Mouse (Mus musculus) CH12.LX (cell line): ENCODE measurements around the gene Col4a4. TPM values are rescaled to one million over a fixed set of nuclear protein-coding genes. Genes with fewer than 3 reads are reported as not detected.

Source experiments
- DNase-seq: peaks from one replicate; pipeline ENCODE4 v3.0.0-alpha.2; 2013; ENCODE audit errors: extremely low read depth
- H3K27ac ChIP-seq: 2 replicates; pipeline ENCODE4 v1.5.1; 2012; ENCODE audit warnings: low read depth, mild to moderate bottlenecking, control low read depth, moderate library complexity; ENCODE audit not compliant: insufficient read depth
- H3K27me3 ChIP-seq: replicated peaks from 2 replicates; pipeline ENCODE3; 2012; ENCODE audit warnings: inconsistent platforms
- H3K36me3 ChIP-seq, 2 experiments: replicated peaks in 1 of 2; 2 replicates each; pipeline versions ENCODE3 to v1.6.1; 2012; ENCODE audit warnings: inconsistent platforms in 1 of 2, low read length in 1 of 2, mild to moderate bottlenecking in 1 of 2, mixed read lengths in 1 of 2, moderate library complexity in 1 of 2; ENCODE audit not compliant: control insufficient read depth in 1 of 2, insufficient read depth in 1 of 2
- H3K4me1 ChIP-seq, 2 experiments: 2 replicates each; pipeline ENCODE4 v1.6.1; 2012; ENCODE audit warnings: inconsistent platforms in 1 of 2, moderate library complexity in 1 of 2; ENCODE audit not compliant: insufficient read depth in 2 of 2, control insufficient read depth in 1 of 2
- H3K4me2 ChIP-seq: 2 replicates; pipeline ENCODE4 v1.6.1; 2012; ENCODE audit warnings: low read depth, mild to moderate bottlenecking, control low read depth; ENCODE audit not compliant: poor library complexity, insufficient read depth, severe bottlenecking
- H3K4me3 ChIP-seq, 3 experiments: fragments of 150-350 bp in 1 of 3; sonication (generic) in 1 of 3; replicated peaks in 1 of 3; 2 replicates each; pipeline versions ENCODE3 to v1.5.1; 2011 to 2012; ENCODE audit warnings: low read depth in 2 of 3, low read length in 2 of 3, mild to moderate bottlenecking in 2 of 3, moderate library complexity in 2 of 3, control low read depth in 1 of 3, improper control_type of control experiment in 1 of 3, inconsistent platforms in 1 of 3, mixed read lengths in 1 of 3; ENCODE audit not compliant: poor library complexity in 1 of 3
- H3K79me2 ChIP-seq: replicated peaks from 2 replicates; pipeline ENCODE4 v1.6.1; 2012; ENCODE audit warnings: mild to moderate bottlenecking, moderate library complexity; ENCODE audit not compliant: control insufficient read depth, poor library complexity, insufficient read depth, severe bottlenecking; ENCODE audit errors: extremely low read depth
- H3K9ac ChIP-seq: 2 replicates; pipeline ENCODE4 v1.6.1; 2012; ENCODE audit warnings: low read depth, mild to moderate bottlenecking, control low read depth, moderate library complexity; ENCODE audit not compliant: insufficient read depth
- H3K9me3 ChIP-seq: replicated peaks from 2 replicates; pipeline ENCODE3; 2012; ENCODE audit warnings: low read length, inconsistent platforms, mixed read lengths
- CHD1 ChIP-seq: IDR thresholded peaks from 2 replicates; pipeline ENCODE4 v1.6.1; 2012; ENCODE audit warnings: low read depth, low read length, improper control_type of control experiment, inconsistent platforms
- CTCF ChIP-seq, 2 experiments: IDR thresholded peaks in 1 of 2; conservative IDR thresholded peaks in 1 of 2; 2 replicates each; pipeline ENCODE4 v1.5.1; 2011 to 2012; ENCODE audit warnings: low read depth in 2 of 2, low read length in 2 of 2, improper control_type of control experiment in 1 of 2, inconsistent platforms in 1 of 2, mild to moderate bottlenecking in 1 of 2, moderate library complexity in 1 of 2
- ELF1 ChIP-seq: IDR thresholded peaks from 2 replicates; pipeline ENCODE4 v1.6.1; 2014; ENCODE audit warnings: low read depth, mild to moderate bottlenecking, inconsistent platforms, low read length, improper control_type of control experiment
- EP300 ChIP-seq: IDR thresholded peaks from 2 replicates; pipeline ENCODE4 v1.6.1; 2011; ENCODE audit warnings: low read length, improper control_type of control experiment
- GABPA ChIP-seq: IDR thresholded peaks from 2 replicates; pipeline ENCODE4 v1.6.1; 2012; ENCODE audit warnings: low read depth, low read length, improper control_type of control experiment, inconsistent platforms; ENCODE audit not compliant: insufficient replicate concordance
- IRF4 ChIP-seq: IDR thresholded peaks from 2 replicates; pipeline ENCODE4 v1.6.1; 2014; ENCODE audit warnings: low read depth, mild to moderate bottlenecking, inconsistent platforms, low read length, improper control_type of control experiment
- JUND ChIP-seq: conservative IDR thresholded peaks from 2 replicates; pipeline ENCODE4 v1.6.1; 2011; ENCODE audit warnings: low read depth, low read length, improper control_type of control experiment
- KAT2A ChIP-seq: IDR thresholded peaks from 2 replicates; pipeline ENCODE4 v1.6.1; 2012; ENCODE audit warnings: low read length, improper control_type of control experiment, inconsistent platforms; ENCODE audit not compliant: insufficient replicate concordance
- MAFK ChIP-seq: IDR thresholded peaks from 2 replicates; pipeline ENCODE4 v1.6.1; 2011; ENCODE audit warnings: low read length, improper control_type of control experiment; ENCODE audit not compliant: insufficient replicate concordance
- MEF2A ChIP-seq: IDR thresholded peaks from 2 replicates; pipeline ENCODE4 v1.6.1; 2014; ENCODE audit warnings: low read depth, mild to moderate bottlenecking, inconsistent platforms, low read length, improper control_type of control experiment, borderline replicate concordance
- MYC ChIP-seq: IDR thresholded peaks from 2 replicates; pipeline ENCODE4 v1.6.1; 2011; ENCODE audit warnings: low read depth, mild to moderate bottlenecking, improper control_type of control experiment, low read length
- NELFE ChIP-seq: IDR thresholded peaks from 2 replicates; pipeline ENCODE4 v1.6.1; 2011; ENCODE audit warnings: low read depth, low read length, improper control_type of control experiment
- NRF1 ChIP-seq: IDR thresholded peaks from 2 replicates; pipeline ENCODE4 v1.6.1; 2014; ENCODE audit warnings: low read depth, mild to moderate bottlenecking, inconsistent platforms, low read length, improper control_type of control experiment, moderate library complexity
- PAX5 ChIP-seq: IDR thresholded peaks from 2 replicates; pipeline ENCODE4 v1.6.1; 2012; ENCODE audit warnings: low read length, inconsistent platforms, mixed read lengths
- RAD21 ChIP-seq: IDR thresholded peaks from 2 replicates; pipeline ENCODE4 v1.6.1; 2011; ENCODE audit warnings: low read depth, mild to moderate bottlenecking, low read length, improper control_type of control experiment, moderate library complexity
- RCOR1 ChIP-seq: conservative IDR thresholded peaks from 2 replicates; pipeline ENCODE4 v1.6.1; 2012; ENCODE audit warnings: low read depth, mild to moderate bottlenecking, inconsistent platforms, low read length, improper control_type of control experiment
- SIN3A ChIP-seq: IDR thresholded peaks from 2 replicates; pipeline ENCODE4 v1.6.1; 2012; ENCODE audit warnings: low read length, improper control_type of control experiment, inconsistent platforms
- SMC3 ChIP-seq: IDR thresholded peaks from 2 replicates; pipeline ENCODE4 v1.6.1; 2011; ENCODE audit warnings: low read depth, low read length, improper control_type of control experiment
- TBP ChIP-seq: conservative IDR thresholded peaks from 2 replicates; pipeline ENCODE4 v1.6.1; 2011; ENCODE audit warnings: low read depth, low read length, improper control_type of control experiment
- USF1 ChIP-seq: IDR thresholded peaks from 2 replicates; pipeline ENCODE4 v1.6.1; 2014; ENCODE audit warnings: low read depth, mild to moderate bottlenecking, inconsistent platforms, low read length, improper control_type of control experiment
- USF2 ChIP-seq: conservative IDR thresholded peaks from 2 replicates; pipeline ENCODE4 v1.6.1; 2011; ENCODE audit warnings: low read depth, low read length, improper control_type of control experiment
- ZC3H11A ChIP-seq: IDR thresholded peaks from 2 replicates; pipeline ENCODE4 v1.6.1; 2012; ENCODE audit warnings: low read depth, mild to moderate bottlenecking, inconsistent platforms, low read length, improper control_type of control experiment
- ZNF384 ChIP-seq: IDR thresholded peaks from 2 replicates; pipeline ENCODE4 v1.6.1; 2012; ENCODE audit warnings: low read depth, low read length, improper control_type of control experiment, inconsistent platforms
- dilution Hi-C: fragments of 300-500 bp; cut with MboI; formaldehyde crosslinking; loops from 2 replicates; pipeline ENCODE4 v1.14.3; 2020; ENCODE audit warnings: low sequenced_read_pairs; ENCODE audit not compliant: extremely low pct_unique_long_range_greater_than_20kb, extremely low pct_ligation_motif_present
- in situ Hi-C: fragments of 300-500 bp; cut with MboI; formaldehyde crosslinking; loops from 3 replicates; pipeline ENCODE4 v1.14.3; 2019; ENCODE audit warnings: low sequenced_read_pairs, low pct_ligation_motif_present, low pct_unique_long_range_greater_than_20kb, mixed read lengths
- polyA plus RNA-seq: library from polyadenylated mRNA; unstranded; fragments of >175 nt; gene quantifications from 2 replicates; pipeline ENCODE4 v1.2.1, GENCODE M21; 2012; ENCODE audit warnings: low read depth; ENCODE audit not compliant: insufficient read length
- total RNA-seq, 2 experiments: library from RNA; depleted of rRNA; stranded (reverse); fragments of 300-350 nt in 1 of 2; fragments of >200 nt in 1 of 2; gene quantifications; 2 replicates each; pipeline ENCODE4 v1.2.3; 2012 to 2014

The Col4a4 gene
- total and polyA plus RNA-seq, 3 experiments: under 0.01 to 0.03 TPM; not detected in 1

GRCm38 (mm10) chr1:82578320-82578719, 8.3 kb downstream of the Col4a4 start:
- DNase-seq: no peak
- no peaks in the 10 kb centered on the region for H3K36me3 ChIP-seq
- no peak overlapping the region for H3K4me2 ChIP-seq
- H3K4me1 ChIP-seq: no peaks in the 10 kb centered on the region
- no peaks in the 10 kb centered on the region for H3K27me3 ChIP-seq
- H3K27ac ChIP-seq: no peak overlapping the region
- H3K9me3 ChIP-seq: no peaks in the 10 kb centered on the region
- dilution Hi-C loops (no loop called here), in situ Hi-C loops (loop anchor here (10.0 kb wide), 1 partner anchor 56 kb away; no protein-coding TSS in a partner anchor)
- H3K4me3 ChIP-seq: no peak overlapping the region
- H3K79me2 ChIP-seq: no peaks in the 10 kb centered on the region
- no peak overlapping the region for H3K9ac ChIP-seq
- TF ChIP-seq RAD21 (no peak), SIN3A (no peak), JUND (no peak), RCOR1 (no peak), NRF1 (no peak), KAT2A (no peak), EP300 (no peak), ZNF384 (no peak), MEF2A (no peak), NELFE (no peak), USF1 (no peak), SMC3 (no peak), CHD1 (no peak), TBP (no peak)

GRCm38 (mm10) chr1:82577915-82578314, 8.7 kb downstream of the Col4a4 start:
- Histone ChIP-seq H3K9me3 (no peaks in the 10 kb centered on the region), H3K4me2 (no peak overlapping the region), H3K36me3 (no peaks in the 10 kb centered on the region), H3K27me3 (no peaks in the 10 kb centered on the region), H3K79me2 (no peaks in the 10 kb centered on the region), H3K4me1 (no peaks in the 10 kb centered on the region), H3K27ac (no peak overlapping the region), H3K9ac (no peak overlapping the region), H3K4me3 (no peak overlapping the region)
- DNase-seq: no peak
- dilution Hi-C loops (no loop called here), in situ Hi-C loops (loop anchor here (10.0 kb wide), 1 partner anchor 57 kb away; no protein-coding TSS in a partner anchor)
- no peak for TF ChIP-seq CHD1
- TF ChIP-seq ZC3H11A: no peak
- no peak for TF ChIP-seq NRF1
- no peak for TF ChIP-seq MAFK
- no peak for TF ChIP-seq ELF1
- TF ChIP-seq KAT2A: no peak
- no peak for TF ChIP-seq CTCF (conservative IDR thresholded peaks at IDR 0.05 in 1 of 2, IDR thresholded peaks at IDR 0.05 in 1 of 2; ENCODE audit: low read depth in 2 of 2, low read length in 2 of 2)
- no peak for TF ChIP-seq PAX5
- TF ChIP-seq RAD21: no peak
- no peak for TF ChIP-seq JUND
- TF ChIP-seq ZNF384: no peak
- no peak for TF ChIP-seq SMC3
- no peak for TF ChIP-seq MYC
- no peak for TF ChIP-seq IRF4
- TF ChIP-seq EP300: no peak
- TF ChIP-seq USF1: no peak
- TF ChIP-seq USF2: no peak
- TF ChIP-seq GABPA: no peak
- TF ChIP-seq RCOR1: no peak
- TF ChIP-seq TBP: no peak
